Mouse (Mus musculus) CD4-positive naive resting alpha-beta T cell, adult 57 days (primary cell): Measurements from ENCODE around the gene Olfr284. TPM values are rescaled to one million over a fixed set of nuclear protein-coding genes. Genes with fewer than 3 reads are reported as not detected.

Experiments used
- total RNA-seq: library from RNA; stranded (reverse); gene quantifications from one replicate; pipeline ENCODE4 v1.2.4, GENCODE M21; 2023

Olfr284 gene
- not detected for total RNA-seq

DNA sequence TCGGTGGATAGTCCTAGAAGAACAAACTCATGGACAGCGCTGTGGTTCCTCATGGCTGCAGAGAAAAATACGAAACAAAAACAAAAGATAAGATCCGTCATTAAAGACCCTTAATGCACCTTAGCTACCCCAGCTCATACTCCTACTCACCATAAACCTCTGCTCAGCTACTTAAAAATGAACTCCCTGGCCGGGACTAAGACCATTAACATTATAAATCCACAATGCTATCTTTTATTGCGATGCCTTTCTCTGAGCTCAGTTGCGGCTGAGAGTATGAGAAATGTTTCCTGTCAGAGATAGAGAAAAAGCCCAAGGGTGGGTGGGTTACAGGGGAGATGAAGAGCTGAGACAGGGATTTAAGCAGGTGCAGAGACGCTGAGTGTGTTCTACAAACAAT lies at the start of gene Olfr284:
Gene Olfr284, minus strand, starts transcription at position 101 of the 400 bp plus-strand sequence.

DNA sequence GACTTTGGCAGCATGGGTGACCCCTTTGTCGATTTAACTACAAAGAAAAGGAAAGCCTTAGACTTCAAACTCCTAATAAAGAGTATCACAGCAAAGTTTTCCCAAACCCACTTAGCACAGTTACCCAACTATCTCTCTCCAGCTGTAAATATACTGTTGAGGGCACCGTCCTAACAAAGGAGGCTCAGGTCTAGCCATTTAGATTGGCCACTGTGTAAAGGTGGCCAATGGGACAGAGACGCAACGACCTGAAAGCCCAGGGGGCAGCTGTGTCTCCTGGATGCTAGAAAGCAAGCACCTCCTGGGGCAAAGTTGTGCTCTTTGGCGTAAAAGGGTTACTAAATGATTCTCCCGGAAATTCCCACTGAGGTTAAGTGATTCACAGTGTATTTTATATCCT lies 40.1 kb upstream of the Olfr284 start, which contains the start of gene Olfr283:
Gene Olfr283, minus strand, starts transcription at position 101 of the 400 bp plus-strand sequence.

DNA sequence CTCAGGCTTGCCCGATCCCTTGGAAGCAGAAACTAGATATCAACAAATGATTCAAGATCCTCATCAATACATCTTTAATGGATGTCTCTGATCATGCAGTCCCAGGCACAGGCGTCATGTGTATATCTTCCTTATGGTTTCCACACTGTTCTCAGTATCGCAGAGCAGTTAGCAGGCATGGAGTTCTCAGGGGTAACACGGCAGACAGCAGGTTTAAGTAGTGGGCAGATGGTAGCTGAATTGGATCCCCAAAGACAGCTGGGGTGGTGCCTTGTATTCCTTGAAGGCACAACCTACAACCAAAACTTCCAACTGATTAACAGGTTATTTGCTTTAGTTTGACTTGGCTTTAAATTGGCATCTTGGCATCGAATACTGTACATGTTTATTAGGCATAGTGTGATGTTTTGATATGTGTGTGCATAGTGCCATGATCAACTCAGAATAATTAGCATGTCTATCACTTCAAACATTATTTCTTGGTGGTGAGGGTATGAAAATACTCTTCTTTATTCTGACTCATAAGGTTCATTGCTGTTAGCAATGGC lies 23.5 kb downstream of the Olfr284 start, which contains the start of gene Olfr285:
Gene Olfr285, minus strand, starts transcription at position 177 of the 548 bp plus-strand sequence.

DNA sequence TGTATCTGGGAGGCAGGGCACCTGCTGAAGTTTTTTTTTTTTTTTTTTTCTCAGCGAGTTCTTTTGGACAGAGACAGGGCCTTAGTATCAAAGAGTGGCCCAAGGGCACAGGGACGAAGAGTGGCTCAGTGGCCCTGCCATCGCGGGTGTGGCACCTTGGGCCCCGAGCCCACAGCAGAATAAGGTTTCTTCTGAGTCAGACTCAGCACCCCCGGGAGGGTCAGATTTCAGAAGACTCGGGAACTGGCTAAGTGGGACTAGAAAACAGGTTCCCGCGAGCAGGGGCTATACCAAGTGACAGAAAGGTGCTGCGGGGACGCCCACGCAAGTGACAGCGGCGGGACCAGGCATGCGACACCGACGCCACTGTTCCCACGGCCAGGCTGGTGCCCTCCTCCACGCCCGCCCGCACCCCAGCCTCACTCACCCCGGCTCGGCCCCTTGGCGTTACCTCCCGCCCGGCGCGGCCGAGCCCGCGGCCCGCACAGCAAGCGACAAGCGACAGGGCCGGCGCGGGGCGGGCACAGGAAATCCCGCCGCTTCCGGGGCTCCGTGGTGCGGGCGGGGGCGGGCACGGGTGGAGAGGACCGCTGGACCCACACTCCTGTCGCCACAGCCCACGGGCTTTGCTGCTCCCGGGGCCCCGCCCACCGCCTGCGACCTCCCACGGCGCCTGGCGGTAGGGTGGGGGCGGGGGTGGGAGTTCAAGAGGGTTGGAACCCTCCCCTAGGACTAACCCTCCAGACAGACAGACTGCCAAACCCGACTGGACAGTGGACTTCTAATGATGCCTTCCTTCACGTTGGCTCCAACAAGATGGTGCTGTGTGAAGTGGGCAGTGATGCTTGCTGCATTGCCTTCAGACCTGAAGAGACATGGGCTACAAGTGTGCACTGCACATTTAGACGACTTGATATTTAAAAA lies 44.9 kb downstream of the Olfr284 start, which contains the start of gene Zfp641:
Gene Zfp641, minus strand, starts transcription at position 534 of the 924 bp plus-strand sequence.

Other genes with a start within 250 kb of the Olfr284 start
- gene Pfkm, start 248.4 kb downstream of the Olfr284 start, total RNA-seq, result 14.6 TPM
- 49.2 TPM for gene Senp1, start 247.2 kb downstream of the Olfr284 start, total RNA-seq
- gene Asb8, start 175.4 kb downstream of the Olfr284 start, total RNA-seq, result 15.4 TPM
- gene Ccdc184, start 173.8 kb downstream of the Olfr284 start, total RNA-seq, result not detected
- not detected for gene Olfr288, start 145.4 kb downstream of the Olfr284 start, total RNA-seq
- gene Gm44579, start 120.0 kb downstream of the Olfr284 start, total RNA-seq, result not detected
- gene Olfr287, start 119.9 kb downstream of the Olfr284 start, total RNA-seq, result not detected
- gene Olfr286, start 106.5 kb downstream of the Olfr284 start, total RNA-seq, result not detected
- gene H1fnt, start 83.7 kb downstream of the Olfr284 start, total RNA-seq, result not detected
- not detected for gene Zfp641, start 44.8 kb downstream of the Olfr284 start, total RNA-seq
- gene Olfr285, start 23.6 kb downstream of the Olfr284 start, total RNA-seq, result not detected
- gene Olfr283, start 40.0 kb upstream of the Olfr284 start, total RNA-seq, result not detected
- gene Olfr282, start 90.2 kb upstream of the Olfr284 start, total RNA-seq, result not detected
- not detected for gene Olfr281, start 111.6 kb upstream of the Olfr284 start, total RNA-seq
- not detected for gene OR5BS1P, start 128.9 kb upstream of the Olfr284 start, total RNA-seq
- gene Lalba, start 141.7 kb upstream of the Olfr284 start, total RNA-seq, result not detected
- gene Olfr279, start 151.4 kb upstream of the Olfr284 start, total RNA-seq, result not detected
- gene Kansl2, start 193.3 kb upstream of the Olfr284 start, total RNA-seq, result 63.2 TPM
- 136 TPM for gene Ccnt1, start 229.9 kb upstream of the Olfr284 start, total RNA-seq
- not detected for gene 4930415O20Rik, start 230.0 kb upstream of the Olfr284 start, total RNA-seq